Mouse (Mus musculus) urinary bladder, adult 2 months (tissue): ENCODE measurements around the gene Fam81a. TPM values are rescaled to one million over a fixed set of nuclear protein-coding genes. Genes with fewer than 3 reads are reported as not detected.
A peak's percentile ranks its signal among the peaks of the same experiment; 100 is the strongest.

Source experiments
- DNase-seq: peaks from one replicate; pipeline ENCODE4 v3.0.0; 2022; ENCODE audit warnings: low spot score
- polyA plus RNA-seq: library from polyadenylated mRNA; depleted of rRNA; stranded (reverse); fragments of >200 nt; gene quantifications from 2 replicates; pipeline ENCODE4 v1.2.3, GENCODE M21; 2012; rRNA removed

Fam81a gene
- 1.6 and 2.0 TPM in 2 replicates for polyA plus RNA-seq

- DNase-seq: no peak
Observed at GRCm38 (mm10) chr9:70142460-70142859, at the start of gene Fam81a. Gene Fam81a, minus strand, starts transcription at chr9:70142560.

GRCm38 (mm10) chr9:70182639-70183038 is 40.3 kb upstream of the Fam81a start:
- no peak for DNase-seq

DNA sequence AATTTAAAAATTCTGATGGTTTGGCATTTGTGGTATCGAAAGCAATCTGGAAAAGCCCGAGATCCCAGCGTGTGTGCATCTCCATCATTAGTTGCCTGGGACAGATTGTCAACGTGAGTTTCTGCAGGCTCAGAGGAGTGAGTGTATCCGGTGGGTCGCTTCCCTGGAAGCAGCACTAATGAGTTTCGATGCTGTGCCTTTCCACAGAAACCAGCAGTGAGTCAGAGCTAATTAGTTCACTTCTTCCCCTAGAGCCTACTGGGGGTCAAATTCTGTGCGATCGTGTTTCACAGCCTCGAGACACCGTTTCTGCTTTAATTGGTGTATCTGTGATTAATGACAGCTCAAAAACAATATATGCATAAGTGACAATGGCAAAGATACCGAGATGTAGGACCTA is 39.4 kb upstream of the Fam81a start:
- no peak for DNase-seq

GRCm38 (mm10) chr9:70176291-70176690 is 33.9 kb upstream of the Fam81a start:
- DNase-seq: no peak

DNA sequence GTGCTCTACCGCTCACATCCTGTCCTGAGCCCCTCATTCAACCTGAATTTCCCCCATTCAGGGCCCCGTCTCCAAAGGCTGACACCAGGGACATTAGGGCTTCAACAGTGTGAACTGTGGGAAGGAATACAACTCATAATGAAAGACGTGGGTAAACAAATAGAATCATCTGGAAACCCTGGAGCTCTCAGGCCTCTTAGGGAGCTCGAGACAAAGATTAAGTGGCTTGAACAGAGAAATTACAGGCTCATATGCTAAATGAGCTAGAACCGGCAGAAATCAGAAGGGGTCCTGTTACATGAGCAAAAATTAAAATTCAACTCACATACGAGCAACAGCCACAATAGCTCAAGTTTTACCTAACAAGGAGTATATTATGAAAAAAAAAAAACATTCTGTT is 32.5 kb upstream of the Fam81a start:
- DNase-seq: no peak

DNA sequence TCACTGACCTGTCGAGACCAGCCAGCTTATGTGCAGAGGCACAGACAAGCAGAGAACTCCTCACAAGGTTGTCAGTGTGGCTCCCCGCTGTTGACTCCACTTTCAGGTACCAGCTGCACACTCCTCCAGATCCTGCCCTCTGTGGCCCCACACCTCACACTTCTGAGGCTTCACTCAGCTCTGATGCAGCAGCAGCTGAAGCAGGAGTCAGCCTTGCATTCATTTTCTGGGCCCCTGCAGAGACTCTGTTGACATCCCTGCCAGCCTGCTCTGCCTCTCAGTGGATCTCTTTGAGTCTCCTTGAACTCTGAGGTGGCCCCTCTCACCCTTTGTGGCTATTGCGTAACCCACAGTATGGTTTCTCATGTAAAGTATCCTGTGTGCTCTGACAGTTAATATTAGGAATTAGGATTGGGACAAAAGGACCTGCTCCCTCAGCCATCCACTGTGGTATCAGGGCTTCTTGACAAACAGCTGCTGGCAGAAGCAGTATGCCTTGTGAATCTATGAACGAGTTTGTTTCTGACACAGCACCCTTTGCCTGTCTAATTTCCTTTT is 32.0 kb upstream of the Fam81a start:
- DNase-seq: no peak

DNA sequence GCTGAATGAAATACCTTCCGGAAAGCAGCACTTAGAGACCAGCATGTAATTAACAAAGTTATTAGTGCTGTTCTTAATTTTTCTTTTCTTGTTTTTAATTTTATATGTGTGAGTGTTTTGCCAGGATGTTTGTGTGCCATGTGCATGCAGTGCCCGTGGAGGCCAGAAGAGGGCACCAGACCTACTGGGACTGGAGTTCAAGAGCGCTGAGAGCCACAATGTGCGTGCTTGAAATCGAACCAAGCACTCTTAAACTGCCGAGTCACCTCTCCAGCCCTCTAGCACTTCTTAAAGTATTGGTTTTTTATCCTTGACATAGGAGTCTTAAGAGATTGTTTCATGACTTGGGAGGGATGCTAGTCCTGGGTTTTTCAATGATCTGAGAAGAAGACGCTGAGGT is 26.6 kb upstream of the Fam81a start:
- DNase-seq: no peak

DNA sequence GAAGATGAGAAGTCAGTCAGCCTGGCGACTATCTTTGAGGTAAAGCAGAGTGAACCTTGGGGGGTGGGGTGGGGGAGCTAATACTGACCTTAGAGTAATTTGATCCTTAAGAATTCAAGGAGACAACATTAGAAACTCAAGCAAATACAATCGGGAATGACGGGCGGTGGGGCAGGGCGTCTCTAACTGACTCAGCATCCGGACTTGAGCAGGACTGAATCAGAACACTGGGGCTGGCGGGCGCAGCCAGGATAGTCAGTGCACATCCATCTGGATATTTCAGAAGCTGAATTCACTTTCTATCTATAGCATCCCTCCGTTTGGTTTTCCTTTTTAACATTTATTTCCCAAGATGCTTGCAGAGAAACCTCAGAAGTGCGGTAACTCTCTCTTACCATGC is 17.7 kb upstream of the Fam81a start:
- no peak for DNase-seq

DNA sequence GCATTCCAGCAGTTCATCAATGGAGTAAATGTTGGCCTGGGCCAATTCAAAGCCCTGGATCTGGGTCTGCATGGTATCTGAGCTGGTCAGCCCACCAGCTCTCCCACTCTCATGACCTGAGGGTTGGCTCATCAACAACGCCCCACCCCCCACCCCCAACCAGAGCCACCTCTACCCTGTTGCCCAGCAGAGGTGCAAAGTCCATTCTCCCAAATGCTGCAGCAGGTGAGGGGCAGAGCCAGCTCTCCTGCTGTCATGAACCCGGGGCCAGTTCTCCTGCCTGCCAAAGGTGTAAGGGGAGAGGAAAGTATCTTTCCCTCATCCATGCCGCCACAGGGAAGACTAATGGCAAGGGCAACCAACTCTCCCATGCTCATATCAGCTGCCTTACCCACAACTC is 5.3 kb upstream of the Fam81a start:
- no peak for DNase-seq

- no peak for DNase-seq
Observed at GRCm38 (mm10) chr9:70145426-70145825, 3.1 kb upstream of the Fam81a start.

GRCm38 (mm10) chr9:70143326-70143725 is 966 bp upstream of the Fam81a start:
- no peak for DNase-seq

DNA sequence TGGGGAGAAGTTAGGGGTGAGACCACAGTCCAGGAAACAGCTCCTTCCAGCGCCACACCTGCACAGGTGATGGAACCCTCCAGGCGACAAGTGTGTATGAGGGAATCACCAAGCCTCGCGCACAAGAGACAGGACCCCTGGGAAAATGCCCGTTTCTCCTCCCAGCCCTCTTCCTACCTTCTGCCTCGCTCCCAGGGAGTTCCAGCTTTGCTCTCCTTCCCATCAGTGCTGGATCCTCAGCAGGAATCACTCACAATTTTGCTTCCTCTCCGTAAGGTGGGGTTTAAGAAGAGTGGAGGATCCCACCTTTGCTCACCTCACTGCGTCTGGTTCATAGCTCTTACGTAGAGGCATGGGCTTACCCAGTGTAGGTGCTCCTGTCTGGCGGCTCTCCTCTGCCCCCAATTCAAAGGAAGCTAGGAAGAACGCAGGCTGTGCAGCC is 454 bp downstream of the Fam81a start:
- no peak for DNase-seq

DNA sequence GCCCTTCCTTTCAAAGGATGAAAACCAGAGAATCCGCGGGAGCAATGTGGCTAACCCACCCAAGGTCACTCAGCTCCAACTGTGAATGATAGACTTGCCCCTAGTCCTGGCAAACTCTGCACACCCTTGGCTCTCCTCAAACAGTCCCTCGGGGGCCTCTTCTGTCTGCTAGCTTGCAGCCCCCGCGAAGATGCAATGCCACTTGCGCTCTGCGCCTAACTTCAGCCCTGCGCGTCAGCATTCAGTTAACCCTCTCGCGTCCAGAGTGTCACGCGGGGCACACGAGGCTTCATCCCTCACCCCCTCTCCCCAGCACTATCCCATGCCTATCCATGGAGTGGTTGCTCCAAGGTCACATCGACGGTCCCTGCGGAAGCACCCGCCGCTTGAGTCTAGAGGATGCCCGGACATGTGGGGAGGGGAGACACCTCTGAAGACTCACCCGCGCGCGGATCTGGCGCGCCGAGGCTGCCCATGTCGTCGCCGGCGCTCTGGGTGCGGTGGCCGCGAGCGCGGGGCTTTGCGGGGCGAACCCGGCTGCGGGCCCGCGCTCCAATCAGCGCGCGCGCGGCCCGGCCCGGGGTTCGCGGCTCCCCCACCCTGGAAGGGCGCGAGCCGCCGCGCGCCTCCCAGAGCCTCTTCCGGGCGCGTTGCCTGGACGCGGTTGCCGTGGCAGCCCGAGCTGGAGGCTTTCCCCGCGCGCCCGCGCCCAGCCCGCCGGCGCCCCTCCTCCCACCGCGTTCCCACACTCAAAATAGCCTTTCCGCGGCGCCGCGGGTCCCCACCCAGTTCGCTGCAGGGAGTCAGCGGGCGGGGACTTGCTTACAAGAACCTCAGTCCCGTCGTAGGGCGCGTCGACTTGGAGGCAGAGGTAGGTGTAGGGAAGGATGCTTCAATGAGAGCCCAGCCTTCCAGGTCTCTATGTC is 1.2 kb downstream of the Fam81a start:
- DNase-seq: peak; percentile 41

GRCm38 (mm10) chr9:70140340-70140739 is 2.0 kb downstream of the Fam81a start:
- DNase-seq: no peak

DNA sequence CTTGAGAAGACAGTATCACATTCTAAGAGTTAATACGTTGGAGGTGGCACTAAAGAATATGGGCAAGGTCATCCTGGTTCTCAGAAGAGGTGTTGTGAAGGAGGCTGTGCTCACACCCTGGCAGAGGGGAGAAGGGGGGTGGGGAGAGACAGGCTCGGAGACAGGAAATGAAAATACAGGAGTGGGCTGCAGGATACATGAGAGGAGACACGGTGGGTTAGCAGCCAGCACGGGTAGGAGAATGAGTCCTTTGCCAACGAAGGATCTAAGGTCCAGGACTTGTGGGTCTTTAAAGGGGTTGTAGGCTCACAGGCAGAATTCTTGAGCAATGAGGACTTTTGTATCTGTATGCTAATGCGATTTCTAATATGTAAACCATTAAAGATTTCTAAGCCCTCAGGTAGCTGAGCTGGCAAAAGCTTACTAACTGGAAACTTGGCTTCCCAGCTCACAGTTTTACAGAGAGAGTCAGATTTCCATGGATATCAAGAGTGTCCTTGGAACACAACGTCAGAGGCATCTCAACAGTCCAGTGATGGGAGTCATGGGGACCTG is 3.0 kb downstream of the Fam81a start:
- DNase-seq: no peak

DNA sequence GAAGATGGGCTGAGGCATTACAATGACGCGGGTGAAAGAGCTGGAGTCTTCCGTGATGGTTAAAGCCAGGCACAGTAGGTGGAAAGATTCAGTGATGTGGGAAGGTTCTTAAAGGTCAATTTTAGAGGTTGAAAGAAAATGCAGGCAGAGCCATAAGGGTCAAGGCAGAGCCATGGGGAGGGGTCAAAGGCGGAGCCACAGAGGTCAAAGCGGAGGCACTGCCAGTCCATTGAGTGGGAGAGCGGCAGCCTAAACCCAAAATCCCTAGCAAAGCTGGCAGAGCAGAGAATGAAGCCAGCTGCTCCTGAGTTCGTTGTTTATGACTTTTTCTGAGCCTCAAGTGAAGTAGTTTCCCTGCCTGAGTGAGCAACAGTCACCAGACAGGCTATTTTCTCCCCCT is 3.8 kb downstream of the Fam81a start:
- no peak for DNase-seq

DNA sequence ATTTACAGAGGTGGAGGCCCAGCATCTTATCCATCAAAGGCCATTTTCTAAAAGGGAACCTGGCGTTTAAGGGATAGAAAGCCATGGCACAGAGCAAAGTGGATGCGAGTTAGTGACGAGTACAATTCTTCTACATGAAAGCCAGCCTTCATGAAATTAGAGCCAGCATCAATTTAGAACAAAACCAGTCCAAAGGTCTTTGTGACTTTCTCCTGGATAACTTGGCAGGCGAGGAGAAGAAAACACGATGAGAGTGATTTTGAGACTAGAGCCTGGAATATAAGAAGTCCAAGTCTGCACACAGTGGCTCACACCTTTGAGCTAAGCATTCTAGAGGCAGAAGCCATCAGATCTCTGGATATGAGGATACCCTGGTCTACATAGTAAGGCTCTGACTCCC is 4.4 kb downstream of the Fam81a start:
- no peak for DNase-seq

GRCm38 (mm10) chr9:70135186-70135585 is 7.2 kb downstream of the Fam81a start:
- no peak for DNase-seq

GRCm38 (mm10) chr9:70134716-70135115 is 7.6 kb downstream of the Fam81a start:
- DNase-seq: no peak

- DNase-seq: no peak
Observed at GRCm38 (mm10) chr9:70134215-70134614, 8.1 kb downstream of the Fam81a start.

GRCm38 (mm10) chr9:70130786-70131185 is 11.6 kb downstream of the Fam81a start:
- no peak for DNase-seq

- no peak for DNase-seq
Observed at GRCm38 (mm10) chr9:70111869-70112286, 30.5 kb downstream of the Fam81a start.

- DNase-seq: no peak
Observed at GRCm38 (mm10) chr9:70110871-70111270, 31.5 kb downstream of the Fam81a start.
